Mouse (Mus musculus) adrenal gland, postnatal 4 days (tissue): ENCODE results near the gene Plg. TPM values are rescaled to one million over a fixed set of nuclear protein-coding genes. Genes with fewer than 3 reads are reported as not detected.

Source experiments
- DNase-seq, 2 experiments: peaks; one replicate each; pipeline ENCODE4 v3.0.0; 2021 to 2022; ENCODE audit warnings: low spot score in 2 of 2, mixed read lengths in 2 of 2
- total RNA-seq, 2 experiments: library from RNA; stranded (reverse); gene quantifications; 2 replicates each; pipeline ENCODE4 v1.2.3; 2021

Gene Plg
- total RNA-seq, 2 experiments from 2014 or later, result 4.5 to 184 TPM

DNA sequence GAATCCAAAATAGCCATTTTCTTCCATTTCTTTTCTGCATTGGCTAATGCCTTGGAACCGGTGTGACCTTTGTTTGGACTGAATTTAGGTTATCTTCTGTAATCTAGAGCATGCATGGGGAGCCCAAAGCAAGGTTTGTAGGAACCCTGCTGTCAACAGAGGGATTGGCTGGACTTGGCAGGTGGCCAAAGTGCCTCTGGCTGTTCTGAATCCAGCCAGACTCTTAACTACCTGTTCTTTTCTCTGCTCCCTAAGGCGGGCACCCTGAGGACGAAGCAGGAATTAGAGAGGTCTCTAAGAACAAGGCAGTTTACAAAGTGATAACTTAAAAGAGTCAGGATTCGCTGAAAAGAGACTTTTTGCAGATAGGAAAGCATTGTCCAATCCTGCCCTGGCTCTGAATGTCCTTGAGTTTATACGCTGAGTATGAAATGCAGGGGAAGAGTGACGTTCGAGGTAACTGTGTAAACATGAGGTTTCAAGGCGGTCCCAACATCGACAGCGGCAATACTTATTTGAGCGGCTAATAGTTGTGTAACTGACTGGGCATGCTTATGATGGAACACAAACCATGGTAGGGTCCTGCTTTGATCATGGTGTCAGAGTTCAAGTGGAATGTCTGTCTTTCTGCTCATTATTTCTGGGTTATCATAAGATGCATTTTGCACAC, 74.6 kb downstream of the Plg start:
- DNase-seq, result no peak

DNA sequence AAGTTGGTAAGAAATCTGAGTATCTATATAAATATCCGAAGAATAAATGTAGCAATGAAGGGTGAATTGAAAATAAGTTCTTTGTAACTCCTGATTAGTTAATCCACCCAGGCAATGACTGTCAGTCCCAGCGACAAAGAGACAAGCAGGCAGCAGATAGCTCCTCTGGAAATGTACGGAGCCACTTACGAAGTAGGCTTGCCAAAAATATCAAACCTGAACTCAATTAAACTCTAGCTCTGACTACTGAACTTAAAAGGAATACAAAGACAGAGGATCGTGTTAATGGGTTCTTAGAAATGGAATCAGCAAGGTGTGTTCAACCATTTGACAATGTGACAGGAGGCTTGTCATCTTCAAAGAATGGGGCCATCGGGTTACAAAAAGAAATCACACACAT, 75.3 kb downstream of the Plg start:
- DNase-seq, result no peak

DNA sequence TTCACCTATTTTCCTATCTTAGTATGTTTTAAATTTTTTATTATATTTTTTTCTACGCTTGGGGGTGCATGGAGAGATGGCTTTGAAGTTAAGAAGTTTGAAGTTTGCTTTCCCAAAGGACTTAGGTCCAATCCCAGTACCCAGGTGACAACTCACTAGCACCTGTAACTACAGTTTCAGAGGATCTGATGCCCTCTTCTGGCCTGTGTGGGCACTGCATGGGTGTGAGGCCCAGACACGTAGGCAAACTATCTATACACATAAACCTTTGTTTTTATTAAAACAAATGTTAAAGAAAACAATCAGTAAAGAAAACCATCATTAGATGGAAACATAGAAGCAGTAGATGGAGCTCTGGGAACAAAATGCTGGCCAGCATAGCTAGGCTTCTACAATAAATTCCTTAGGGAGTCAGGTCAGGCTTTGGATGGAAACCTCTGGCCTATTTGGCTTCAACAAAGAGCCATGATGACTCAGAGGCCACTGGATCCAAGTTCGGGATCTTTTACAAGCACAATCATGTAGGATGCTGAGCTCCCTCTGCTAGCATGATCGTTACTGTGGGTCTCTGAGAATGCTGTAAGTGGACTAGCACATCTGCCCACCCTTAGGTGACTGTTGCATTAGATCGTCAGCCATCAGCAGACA, 76.9 kb downstream of the Plg start:
- no peak for DNase-seq

DNA sequence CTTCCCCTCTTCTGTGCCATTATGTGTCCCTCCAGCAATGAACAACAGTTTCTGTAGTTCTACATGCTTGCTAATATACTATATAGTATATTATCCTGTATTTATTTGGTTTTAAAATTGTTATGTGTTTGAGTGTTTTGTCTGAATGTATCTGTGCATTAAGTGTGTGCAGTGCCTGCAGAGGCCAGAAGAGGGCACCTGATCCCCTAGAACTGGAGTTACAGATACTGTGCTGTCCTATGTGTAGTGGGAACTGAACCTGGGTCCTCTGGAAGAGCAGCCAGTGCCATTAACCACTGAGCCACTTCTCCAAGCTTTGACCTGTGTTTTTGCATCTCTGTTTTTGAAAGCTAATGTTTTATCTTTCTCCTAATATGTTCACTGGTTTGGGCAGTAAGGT, 82.8 kb downstream of the Plg start:
- DNase-seq, result no peak

DNA sequence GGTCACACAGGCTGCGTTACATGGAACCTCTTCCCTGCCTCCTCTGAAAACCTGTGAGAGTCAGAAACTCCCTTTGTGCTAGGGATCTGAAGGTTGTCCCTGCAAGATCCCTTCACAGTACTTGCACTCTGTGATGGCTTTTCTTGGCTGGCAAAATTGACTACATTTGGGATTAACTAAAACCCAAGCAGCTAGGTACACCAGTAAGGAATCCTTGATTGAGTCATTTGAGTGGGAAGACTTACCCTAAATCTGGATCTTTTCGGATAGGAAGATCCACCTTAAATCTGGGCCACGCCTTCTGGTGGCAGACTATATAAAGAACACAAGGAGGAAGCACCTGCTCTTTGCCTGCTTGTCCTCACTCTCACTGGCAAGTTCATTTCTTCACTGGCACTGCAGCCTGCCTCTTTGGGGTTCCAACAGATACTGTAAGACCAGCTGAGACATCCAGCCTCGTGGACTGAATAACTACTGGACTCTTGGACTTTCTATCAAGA, 88.1 kb downstream of the Plg start:
- no peak for DNase-seq

DNA sequence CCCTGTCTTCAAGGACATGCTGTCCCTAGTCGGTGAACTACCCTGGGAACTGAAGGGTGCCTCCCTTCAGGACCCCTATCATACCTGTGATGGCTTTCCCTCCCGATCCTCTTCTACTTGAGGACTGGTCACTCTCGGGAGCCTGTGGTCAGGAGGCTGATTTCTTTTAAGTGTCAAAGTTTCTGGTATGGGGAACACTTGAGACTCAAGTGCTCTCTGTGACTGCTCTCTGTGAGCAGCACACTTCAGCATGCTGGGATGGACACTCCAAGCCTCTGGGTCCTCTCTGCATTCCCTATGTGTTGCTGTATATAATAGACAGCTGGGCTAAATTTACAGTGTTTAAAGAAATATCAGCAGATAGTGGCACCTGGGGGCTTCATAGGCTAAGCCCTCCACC, 89.2 kb downstream of the Plg start:
- DNase-seq, result no peak

DNA sequence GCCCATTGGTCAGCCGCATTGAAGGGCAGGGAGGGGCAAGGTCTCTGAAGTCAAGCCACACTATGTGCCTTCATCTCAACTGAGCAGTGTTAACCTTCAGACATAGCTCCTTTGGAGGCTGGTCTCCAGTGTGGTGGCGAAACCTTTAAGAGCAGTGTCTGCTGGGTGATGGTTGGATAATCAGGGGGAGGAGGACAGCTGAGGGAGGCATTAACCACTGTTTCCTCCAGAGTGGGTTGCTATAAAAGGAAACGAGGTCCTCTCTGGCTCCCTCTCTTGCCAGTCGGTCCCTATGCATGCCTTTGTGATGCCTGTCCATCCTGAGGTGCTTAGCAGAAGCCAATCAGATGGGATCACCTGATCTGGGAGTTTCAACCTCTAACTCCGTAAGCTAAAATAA, 90.3 kb downstream of the Plg start:
- DNase-seq, result no peak

Other genes with a start within 250 kb of the Plg start
- 10 to 100 TPM; 31.7 to 44.0 TPM for gene Map3k4, start 59.8 kb upstream of the Plg start, total RNA-seq
- gene Slc22a3, start 129.1 kb downstream of the Plg start, total RNA-seq, result 1 to 10 TPM in 1 of 2 experiments, under 1 TPM in 1; 0.90 to 1.2 TPM
- gene Slc22a2, start 205.5 kb downstream of the Plg start, total RNA-seq, result 1 to 10 TPM in 1 of 2 experiments, under 1 TPM in 1; 0.45 to 6.8 TPM